Comparison of ENCODE assay signal across 24 mouse cellular contexts in genomic region chr14:56123516-56123915, GRCm38 (mm10). TPM values are rescaled to one million over a fixed set of nuclear protein-coding genes. Genes with fewer than 3 reads are reported as not detected.
"Had no signal": no experiment of that assay in that cellular context is flagged by ENCODE, and none has a peak within 500 bp of the region (broad histone marks: within the 10 kb centered on the region; RNA-seq: fewer than 3 reads in every experiment).

No protein-coding gene starts in this region.

- DNase-seq: lung, adult 18-20 months; lung, embryonic 14.5 days; lung, postnatal 10 days; lung, postnatal 4 days; midbrain, embryonic 14.5 days; right cerebral cortex, postnatal 14 days; thymus, adult 2 months; thymus, postnatal 25 days; thymus, postnatal 4 days had no signal

RNA-seq across cellular contexts. Expression of gene Gzme, which starts 3.1 kb away (rescaled TPM):
- total RNA-seq: megakaryocyte, adult 5-6 weeks; megakaryocyte-erythroid progenitor cell, adult 5-6 weeks had no signal
- polyA plus RNA-seq: lung, embryonic 14.5 days; lung, embryonic 16.5 days; midbrain, embryonic 10.5 days; midbrain, embryonic 12.5 days; midbrain, embryonic 14.5 days; midbrain, embryonic 16.5 days; neural tube, embryonic 11.5 days; neural tube, embryonic 13.5 days; neural tube, embryonic 15.5 days; spleen, adult 2 months; stomach, embryonic 15.5 days; stomach, postnatal 0 days; testis, adult 2 months; thymus, adult 2 months; urinary bladder, adult 2 months had no signal

RNA-seq across cellular contexts. Expression of gene Gzmd, which starts 8.9 kb away (rescaled TPM):
- total RNA-seq: megakaryocyte, adult 5-6 weeks; megakaryocyte-erythroid progenitor cell, adult 5-6 weeks had no signal
- polyA plus RNA-seq: lung, embryonic 14.5 days; lung, embryonic 16.5 days; midbrain, embryonic 10.5 days; midbrain, embryonic 12.5 days; midbrain, embryonic 14.5 days; midbrain, embryonic 16.5 days; neural tube, embryonic 11.5 days; neural tube, embryonic 13.5 days; neural tube, embryonic 15.5 days; spleen, adult 2 months; stomach, embryonic 15.5 days; stomach, postnatal 0 days; testis, adult 2 months; thymus, adult 2 months; urinary bladder, adult 2 months had no signal

RNA-seq across cellular contexts. Expression of gene Ctsg, which starts 21.1 kb away (rescaled TPM):
- polyA plus RNA-seq: lung, embryonic 14.5 days; lung, embryonic 16.5 days; midbrain, embryonic 10.5 days; midbrain, embryonic 12.5 days; midbrain, embryonic 14.5 days; midbrain, embryonic 16.5 days; neural tube, embryonic 11.5 days; neural tube, embryonic 13.5 days; neural tube, embryonic 15.5 days; testis, adult 2 months had no signal

RNA-seq across cellular contexts. Expression of gene Gzmg, which starts 35.9 kb away (rescaled TPM):
- total RNA-seq: megakaryocyte, adult 5-6 weeks; megakaryocyte-erythroid progenitor cell, adult 5-6 weeks had no signal
- polyA plus RNA-seq: lung, embryonic 14.5 days; lung, embryonic 16.5 days; midbrain, embryonic 10.5 days; midbrain, embryonic 12.5 days; midbrain, embryonic 14.5 days; midbrain, embryonic 16.5 days; myocyte; neural tube, embryonic 11.5 days; neural tube, embryonic 13.5 days; neural tube, embryonic 15.5 days; spleen, adult 2 months; stomach, embryonic 15.5 days; stomach, postnatal 0 days; testis, adult 2 months; thymus, adult 2 months; urinary bladder, adult 2 months had no signal

RNA-seq across cellular contexts. Expression of gene Mcpt8, which starts 38.4 kb away (rescaled TPM):
- total RNA-seq: megakaryocyte-erythroid progenitor cell, adult 5-6 weeks had no signal
- polyA plus RNA-seq: midbrain, embryonic 10.5 days; midbrain, embryonic 12.5 days; midbrain, embryonic 14.5 days; midbrain, embryonic 16.5 days; neural tube, embryonic 11.5 days; neural tube, embryonic 13.5 days; testis, adult 2 months; thymus, adult 2 months; urinary bladder, adult 2 months had no signal
